Mouse (Mus musculus) limb, embryonic 12.5 days (tissue): ENCODE measurements around the gene Pipox. TPM values are rescaled to one million over a fixed set of nuclear protein-coding genes. Genes with fewer than 3 reads are reported as not detected.
A peak's percentile ranks its signal among the peaks of the same experiment; 100 is the strongest.

Experiments
- ATAC-seq: fragments of 200-750 bp; cut with Nextera tagmentation; 2 replicates; pipeline ENCODE4 v1.8.0; 2017; ENCODE audit warnings: low read depth, moderate TSS enrichment; ENCODE audit not compliant: insufficient number of reproducible peaks, insufficient read depth, low FRiP score, low TSS enrichment
- H3K27ac ChIP-seq: fragments of 300-500 bp; sonication (generic); 2 replicates; pipeline ENCODE4 v1.5.1; 2016; ENCODE audit warnings: mild to moderate bottlenecking, moderate library complexity
- H3K27me3 ChIP-seq: fragments of 300-500 bp; sonication (generic); 2 replicates; pipeline ENCODE4 v1.6.1; 2016; ENCODE audit warnings: mild to moderate bottlenecking, moderate library complexity
- H3K36me3 ChIP-seq: fragments of 300-500 bp; sonication (generic); 2 replicates; pipeline ENCODE4 v1.6.1; 2016; ENCODE audit warnings: mild to moderate bottlenecking, moderate library complexity
- H3K4me1 ChIP-seq: fragments of 300-500 bp; sonication (generic); replicated peaks from 2 replicates; pipeline ENCODE4 v1.6.1; 2016
- H3K4me2 ChIP-seq: fragments of 300-500 bp; sonication (generic); 2 replicates; pipeline ENCODE4 v1.6.1; 2016; ENCODE audit warnings: mild to moderate bottlenecking, moderate library complexity
- H3K4me3 ChIP-seq: fragments of 300-500 bp; sonication (generic); replicated peaks from 2 replicates; pipeline ENCODE4 v1.5.1; 2016; ENCODE audit warnings: mild to moderate bottlenecking
- H3K9ac ChIP-seq: fragments of 300-500 bp; sonication (generic); replicated peaks from 2 replicates; pipeline ENCODE4 v1.6.1; 2016; ENCODE audit warnings: mild to moderate bottlenecking, moderate library complexity
- H3K9me3 ChIP-seq: fragments of 300-500 bp; sonication (generic); 2 replicates; pipeline ENCODE4 v1.6.1; 2016; ENCODE audit warnings: mild to moderate bottlenecking, moderate library complexity
- WGBS: fragments of 180-500 bp; shearing (Covaris S2); methylation state at CpG from one replicate; pipeline ENCODE4 v1.1.7; 2016; 5-methylcytosine and 5-hydroxymethylcytosine counted together
- polyA plus RNA-seq: library from polyadenylated mRNA; unstranded; fragments of >200 nt; fragmentation: Nextera tagmentation; extraction: Ambion mirVana; gene quantifications from 2 replicates; pipeline ENCODE4 v1.2.1, GENCODE M21; 2016

The Pipox gene
- polyA plus RNA-seq, 1 experiment from 2014 or later, result 0.66 TPM

GRCm38 (mm10) chr11:77843068-77843905 is 50.6 kb downstream of the Pipox start:
- Histone ChIP-seq H3K9me3 (no peaks in the 10 kb centered on the region), H3K4me1 (peaks cover 43% of the 10 kb centered on the region), H3K4me2 (no peak overlapping the region), H3K27me3 (peaks cover 48% of the 10 kb centered on the region), H3K4me3 (no peak overlapping the region), H3K9ac (0 out of 2 replicates have a peak overlapping the region, but pooled peaks have one; percentile 8), H3K27ac (no peak overlapping the region), H3K36me3 (peaks cover 79% of the 10 kb centered on the region)
- 86% methylated on average over 19 of the region's 21 CpGs for WGBS
- no peak for ATAC-seq

GRCm38 (mm10) chr11:77840523-77841245 is 53.2 kb downstream of the Pipox start:
- H3K27ac ChIP-seq, result no peak overlapping the region
- H3K27me3 ChIP-seq, result peaks cover 32% of the 10 kb centered on the region
- H3K9me3 ChIP-seq, result no peaks in the 10 kb centered on the region
- H3K4me3 ChIP-seq, result no peak overlapping the region
- no peak for ATAC-seq
- WGBS, result 60% methylated on average over 16 of the region's 16 CpGs
- no peak overlapping the region for H3K4me2 ChIP-seq
- 0 out of 2 replicates have a peak overlapping the region, but pooled peaks have one; percentile 24 for H3K9ac ChIP-seq
- H3K36me3 ChIP-seq, result peaks cover 78% of the 10 kb centered on the region
- H3K4me1 ChIP-seq, result peaks cover 53% of the 10 kb centered on the region

GRCm38 (mm10) chr11:77837856-77838255 is 56.0 kb downstream of the Pipox start:
- H3K36me3 ChIP-seq, result peaks cover 80% of the 10 kb centered on the region
- 77% methylated on average over 5 of the region's 5 CpGs for WGBS
- no peak for ATAC-seq

GRCm38 (mm10) chr11:77836751-77837150 is 57.1 kb downstream of the Pipox start:
- Histone ChIP-seq H3K9ac (no peak overlapping the region; the same call in 1 of the 2 replicates), H3K27ac (peak overlapping the region; percentile 72), H3K4me3 (no peak overlapping the region), H3K4me2 (no peak overlapping the region), H3K36me3 (peaks cover 80% of the 10 kb centered on the region), H3K27me3 (peaks cover 18% of the 10 kb centered on the region; the same call in 1 of the 2 replicates), H3K4me1 (peaks cover 38% of the 10 kb centered on the region), H3K9me3 (0 out of 2 replicates have a peak, but pooled peaks cover 4% of the 10 kb centered on the region)
- 43% methylated on average over 4 of the region's 4 CpGs for WGBS
- no peak for ATAC-seq

More at GRCm38 (mm10) chr11:77837856-77838255, 56.0 kb downstream of the Pipox start:
- Histone ChIP-seq H3K9me3 (0 out of 2 replicates have a peak, but pooled peaks cover 4% of the 10 kb centered on the region), H3K9ac (no peak overlapping the region), H3K27ac (no peak overlapping the region), H3K27me3 (peaks cover 29% of the 10 kb centered on the region), H3K4me2 (no peak overlapping the region), H3K4me3 (no peak overlapping the region), H3K4me1 (peaks cover 40% of the 10 kb centered on the region)

GRCm38 (mm10) chr11:77836290-77836689 is 57.6 kb downstream of the Pipox start:
- no peak overlapping the region; the same call in 1 of the 2 replicates for H3K9ac ChIP-seq
- WGBS, result 60% methylated on average over 5 of the region's 5 CpGs

GRCm38 (mm10) chr11:77835109-77835508 is 58.8 kb downstream of the Pipox start:
- Histone ChIP-seq H3K27me3 (peaks cover 13% of the 10 kb centered on the region; the same call in 1 of the 2 replicates), H3K4me2 (no peak overlapping the region), H3K9ac (no peak overlapping the region), H3K27ac (no peak overlapping the region), H3K36me3 (peaks cover 84% of the 10 kb centered on the region), H3K9me3 (0 out of 2 replicates have a peak, but pooled peaks cover 4% of the 10 kb centered on the region), H3K4me3 (no peak overlapping the region), H3K4me1 (peaks cover 22% of the 10 kb centered on the region)
- ATAC-seq, result no peak
- WGBS, result 93% methylated on average over 3 of the region's 3 CpGs

More at GRCm38 (mm10) chr11:77836290-77836689, 57.6 kb downstream of the Pipox start:
- peaks cover 79% of the 10 kb centered on the region for H3K36me3 ChIP-seq
- H3K4me2 ChIP-seq, result no peak overlapping the region
- 0 out of 2 replicates have a peak, but pooled peaks cover 4% of the 10 kb centered on the region for H3K9me3 ChIP-seq
- peaks cover 13% of the 10 kb centered on the region; the same call in 1 of the 2 replicates for H3K27me3 ChIP-seq
- peaks cover 34% of the 10 kb centered on the region for H3K4me1 ChIP-seq
- no peak for ATAC-seq
- peak overlapping the region; percentile 72 for H3K27ac ChIP-seq
- H3K4me3 ChIP-seq, result no peak overlapping the region

- Histone ChIP-seq H3K4me3 (no peak overlapping the region), H3K9ac (no peak overlapping the region), H3K27me3 (no peaks in the 10 kb centered on the region), H3K36me3 (peaks cover 92% of the 10 kb centered on the region), H3K4me1 (peaks cover 18% of the 10 kb centered on the region), H3K27ac (no peak overlapping the region), H3K4me2 (no peak overlapping the region), H3K9me3 (0 out of 2 replicates have a peak, but pooled peaks cover 4% of the 10 kb centered on the region)
- no peak for ATAC-seq
- WGBS, result 90% methylated on average over 4 of the region's 4 CpGs
These were observed 61.4 kb downstream of the Pipox start for GRCm38 (mm10) chr11:77832541-77832940.

GRCm38 (mm10) chr11:77830875-77831274 is 63.0 kb downstream of the Pipox start:
- Histone ChIP-seq H3K27ac (no peak overlapping the region), H3K4me3 (no peak overlapping the region), H3K4me2 (no peak overlapping the region), H3K36me3 (peaks cover 79% of the 10 kb centered on the region), H3K4me1 (peaks cover 4% of the 10 kb centered on the region), H3K27me3 (peaks cover 5% of the 10 kb centered on the region; the same call in 1 of the 2 replicates), H3K9me3 (0 out of 2 replicates have a peak, but pooled peaks cover 4% of the 10 kb centered on the region), H3K9ac (no peak overlapping the region)
- no peak for ATAC-seq
- WGBS, result 62% methylated on average over 7 of the region's 7 CpGs

Other genes with a start within 250 kb of the Pipox start
- 4.6 and 4.7 TPM in 2 replicates for gene Nufip2, start 207.9 kb downstream of the Pipox start, polyA plus RNA-seq
- 0.28 TPM in 1 of 2 replicates, not detected in the other for gene Cryba1, start 168.8 kb downstream of the Pipox start, polyA plus RNA-seq
- 31.5 and 36.4 TPM in 2 replicates for gene Myo18a, start 130.8 kb downstream of the Pipox start, polyA plus RNA-seq
- gene Gm10277, start 106.3 kb downstream of the Pipox start, polyA plus RNA-seq, result 1.9 and 2.6 TPM in 2 replicates
- 0.06 TPM in 1 of 2 replicates, not detected in the other for gene Sez6, start 36.7 kb upstream of the Pipox start, polyA plus RNA-seq
- gene Phf12, start 88.7 kb upstream of the Pipox start, polyA plus RNA-seq, result 26.8 and 27.7 TPM in 2 replicates
- 19.0 and 20.4 TPM in 2 replicates for gene Dhrs13, start 138.2 kb upstream of the Pipox start, polyA plus RNA-seq
- 49.5 and 52.0 TPM in 2 replicates for gene Flot2, start 143.8 kb upstream of the Pipox start, polyA plus RNA-seq
- gene Eral1, start 186.3 kb upstream of the Pipox start, polyA plus RNA-seq, result 39.2 and 41.0 TPM in 2 replicates
- 12.7 and 14.5 TPM in 2 replicates for gene Fam222b, start 200.6 kb upstream of the Pipox start, polyA plus RNA-seq